Mouse (Mus musculus) heart, adult 2 months (tissue): ENCODE data around the gene Sorbs1. TPM values are rescaled to one million over a fixed set of nuclear protein-coding genes. Genes with fewer than 3 reads are reported as not detected.

Experiments used
- DNase-seq, 2 experiments: peaks; one replicate each; pipeline ENCODE4 v3.0.0; 2021
- H3K27ac ChIP-seq: fragments of 200-600 bp; 2 replicates; pipeline ENCODE4 v1.8.1; 2022
- H3K27me3 ChIP-seq: fragments of 200-500 bp; 2 replicates; pipeline ENCODE4 v1.6.1; 2012; ENCODE audit warnings: mild to moderate bottlenecking, low read length, inconsistent platforms, mixed read lengths; ENCODE audit not compliant: control insufficient read depth, insufficient read depth
- H3K36me3 ChIP-seq: fragments of 200-500 bp; 2 replicates; pipeline ENCODE4 v1.6.1; 2012; ENCODE audit warnings: low read length, inconsistent platforms; ENCODE audit not compliant: control insufficient read depth, insufficient read depth
- H3K4me1 ChIP-seq: fragments of 200-500 bp; 2 replicates; pipeline ENCODE4 v1.6.1; 2011; ENCODE audit warnings: low read length; ENCODE audit not compliant: control insufficient read depth, insufficient read depth
- H3K4me3 ChIP-seq: fragments of 200-600 bp; 2 replicates; pipeline ENCODE4 v1.8.1; 2022
- H3K79me2 ChIP-seq: fragments of 200-500 bp; replicated peaks from 2 replicates; pipeline ENCODE4 v1.6.1; 2012; ENCODE audit warnings: mild to moderate bottlenecking, inconsistent platforms, low read length, moderate library complexity, mixed read lengths; ENCODE audit not compliant: control insufficient read depth, insufficient read depth
- H3K9ac ChIP-seq: fragments of 200-500 bp; 2 replicates; pipeline ENCODE4 v1.6.1; 2012; ENCODE audit warnings: low read depth, mild to moderate bottlenecking, control low read depth, inconsistent platforms, low read length, mixed read lengths
- CTCF ChIP-seq: fragments of 200-600 bp; IDR thresholded peaks from 2 replicates; pipeline ENCODE4 v1.8.1; 2022; ENCODE audit warnings: antibody characterized with exemption, mild to moderate bottlenecking, moderate library complexity
- EP300 ChIP-seq: fragments of 200-500 bp; IDR thresholded peaks from 2 replicates; pipeline ENCODE4 v1.6.1; 2011; ENCODE audit warnings: low read depth, low read length, control low read depth; ENCODE audit not compliant: insufficient read depth
- POLR2A ChIP-seq: fragments of 200-500 bp; IDR thresholded peaks from 2 replicates; pipeline ENCODE4 v1.6.1; 2011; ENCODE audit warnings: mild to moderate bottlenecking, low read depth, low read length, control low read depth; ENCODE audit not compliant: insufficient read depth
- WGBS: fragments of 180-500 bp; shearing (Covaris S2); methylation state at CpG from one replicate; pipeline ENCODE4 v1.1.7; 2018; 5-methylcytosine and 5-hydroxymethylcytosine counted together
- intact Hi-C: fragments of 180-260 bp; cut with DNase I; formaldehyde crosslinking; loops from one replicate; pipeline ENCODE4 v1.15.1; 2025
- polyA plus RNA-seq: library from polyadenylated mRNA; depleted of rRNA; stranded (reverse); fragments of >200 nt; gene quantifications from 2 replicates; pipeline ENCODE4 v1.2.3, GENCODE M21; 2012
- total RNA-seq, 2 experiments: library from RNA; stranded (reverse); gene quantifications; 2 replicates each; pipeline ENCODE4 v1.2.3; 2021

The Sorbs1 gene
- total and polyA plus RNA-seq, 3 experiments: 185 to 971 (median 638) TPM

- peaks cover 13% of the 10 kb centered on the region for H3K79me2 ChIP-seq
- WGBS: 44% methylated on average over 6 of the region's 6 CpGs
- H3K27ac ChIP-seq: peak overlapping the region; percentile 72
- TF ChIP-seq CTCF (no peak), EP300 (no peak), POLR2A (no peak)
- DNase-seq: no peak
- H3K9ac ChIP-seq: peak overlapping the region; percentile 45; the same call in 1 of the 2 replicates
- intact Hi-C loops: loop anchor here (2.0 kb wide), 2 partner anchors 17 to 53 kb away; no protein-coding TSS in a partner anchor
- no peak overlapping the region for H3K4me3 ChIP-seq
- peaks cover 49% of the 10 kb centered on the region for H3K36me3 ChIP-seq
- H3K4me1 ChIP-seq: peaks cover 62% of the 10 kb centered on the region
- H3K27me3 ChIP-seq: no peaks in the 10 kb centered on the region
These were observed 23.9 kb downstream of the Sorbs1 start for GRCm38 (mm10) chr19:40489633-40490032.

GRCm38 (mm10) chr19:40488853-40489454, 24.6 kb downstream of the Sorbs1 start:
- 39% methylated on average over 8 of the region's 8 CpGs for WGBS
- Histone ChIP-seq H3K79me2 (peaks cover 12% of the 10 kb centered on the region), H3K27me3 (no peaks in the 10 kb centered on the region), H3K9ac (peak overlapping the region; percentile 52), H3K4me1 (peaks cover 58% of the 10 kb centered on the region), H3K27ac (peak overlapping the region; percentile 72), H3K36me3 (peaks cover 43% of the 10 kb centered on the region), H3K4me3 (no peak overlapping the region)
- no peak for DNase-seq
- TF ChIP-seq EP300 (peak; percentile 59; the same call in 1 of the 2 replicates), POLR2A (peak; percentile 44; the same call in 1 of the 2 replicates), CTCF (no peak)
- intact Hi-C loops: no loop called here

- peak; percentile 73 for TF ChIP-seq EP300
- TF ChIP-seq CTCF: no peak
- H3K36me3 ChIP-seq: peaks cover 41% of the 10 kb centered on the region
- no peak overlapping the region for H3K4me3 ChIP-seq
- H3K9ac ChIP-seq: 0 out of 2 replicates have a peak overlapping the region, but pooled peaks have one; percentile 22
- H3K4me1 ChIP-seq: peaks cover 48% of the 10 kb centered on the region
- DNase-seq: peak; percentile 68 to 79
- intact Hi-C loops: no loop called here
- H3K79me2 ChIP-seq: peaks cover 7% of the 10 kb centered on the region
- H3K27me3 ChIP-seq: no peaks in the 10 kb centered on the region
- WGBS: 22% methylated on average over 11 of the region's 11 CpGs
- peak overlapping the region; percentile 64 for H3K27ac ChIP-seq
These were observed 26.0 kb downstream of the Sorbs1 start for GRCm38 (mm10) chr19:40487561-40487960.

- Histone ChIP-seq H3K36me3 (peaks cover 34% of the 10 kb centered on the region), H3K27me3 (no peaks in the 10 kb centered on the region), H3K9ac (no peak overlapping the region), H3K4me1 (peaks cover 38% of the 10 kb centered on the region), H3K79me2 (peaks cover 8% of the 10 kb centered on the region), H3K4me3 (no peak overlapping the region), H3K27ac (peak overlapping the region; percentile 47)
- intact Hi-C loops: no loop called here
- TF ChIP-seq POLR2A: no peak
- no peak for TF ChIP-seq CTCF
- no peak for TF ChIP-seq EP300
- WGBS: 27% methylated on average over 6 of the region's 6 CpGs
- DNase-seq: no peak
These were observed 32.5 kb downstream of the Sorbs1 start for GRCm38 (mm10) chr19:40481115-40481514.

GRCm38 (mm10) chr19:40478161-40478575, 35.4 kb downstream of the Sorbs1 start:
- Histone ChIP-seq H3K27ac (peak overlapping the region; percentile 80), H3K4me3 (no peak overlapping the region), H3K9ac (peak overlapping the region; percentile 30), H3K4me1 (peaks cover 45% of the 10 kb centered on the region), H3K36me3 (peaks cover 55% of the 10 kb centered on the region), H3K27me3 (no peaks in the 10 kb centered on the region), H3K79me2 (peaks cover 10% of the 10 kb centered on the region)
- peak in 1 of 2 experiments; percentile 65 for DNase-seq
- WGBS: 28% methylated on average over 10 of the region's 10 CpGs
- intact Hi-C loops: loop anchor here (2.0 kb wide), 1 partner anchor 35 kb away; the partner anchor contains the start of gene Sorbs1
- TF ChIP-seq POLR2A: no peak
- peak; percentile 25; the same call in 1 of the 2 replicates for TF ChIP-seq CTCF

- H3K27ac ChIP-seq: peak overlapping the region; percentile 80
- DNase-seq: peak; percentile 58 to 59
- H3K79me2 ChIP-seq: peaks cover 10% of the 10 kb centered on the region
- 4% methylated on average over 5 of the region's 5 CpGs for WGBS
- TF ChIP-seq CTCF: no peak
- TF ChIP-seq EP300: 0 out of 2 replicates have a peak, but pooled peaks have one; percentile 27
- no peak for TF ChIP-seq POLR2A
- H3K9ac ChIP-seq: no peak overlapping the region; the same call in 1 of the 2 replicates
- H3K36me3 ChIP-seq: peaks cover 59% of the 10 kb centered on the region
- H3K4me3 ChIP-seq: no peak overlapping the region
- no peaks in the 10 kb centered on the region for H3K27me3 ChIP-seq
- intact Hi-C loops: no loop called here
- peaks cover 45% of the 10 kb centered on the region for H3K4me1 ChIP-seq
These were observed 36.1 kb downstream of the Sorbs1 start for GRCm38 (mm10) chr19:40477445-40477941.
